Mouse (Mus musculus) erythroblast, embryonic 14.5 days (primary cell): Measurements from ENCODE around the gene Dcun1d2. TPM values are rescaled to one million over a fixed set of nuclear protein-coding genes. Genes with fewer than 3 reads are reported as not detected.

Experiments used
- H3K27me3 ChIP-seq: 2 replicates; pipeline ENCODE4 v1.6.1; 2012; ENCODE audit warnings: inconsistent platforms; ENCODE audit not compliant: control insufficient read depth
- H3K36me3 ChIP-seq: 2 replicates; pipeline ENCODE4 v1.6.1; 2012; ENCODE audit warnings: mild to moderate bottlenecking, inconsistent platforms; ENCODE audit not compliant: control insufficient read depth
- H3K4me1 ChIP-seq: 2 replicates; pipeline ENCODE4 v1.6.1; 2012; ENCODE audit warnings: inconsistent platforms; ENCODE audit not compliant: control insufficient read depth
- H3K4me3 ChIP-seq: replicated peaks from 2 replicates; pipeline ENCODE3; 2012; ENCODE audit warnings: moderate library complexity, mild to moderate bottlenecking, inconsistent platforms
- H3K9me3 ChIP-seq: 2 replicates; pipeline ENCODE4 v1.6.1; 2012; ENCODE audit warnings: low read length, inconsistent platforms, mixed read lengths; ENCODE audit not compliant: control insufficient read depth
- GATA1 ChIP-seq: IDR thresholded peaks from 2 replicates; pipeline ENCODE4 v1.6.1; 2012; ENCODE audit warnings: low read length, inconsistent platforms, mixed read lengths
- TAL1 ChIP-seq: IDR thresholded peaks from 3 replicates; pipeline ENCODE4 v1.6.1; 2012; ENCODE audit warnings: low read length, inconsistent platforms, mixed read lengths
- polyA plus RNA-seq: library from polyadenylated mRNA; stranded (reverse); fragments of >175 nt; gene quantifications from 2 replicates; pipeline ENCODE4 v1.2.3, GENCODE M21; 2012

Dcun1d2 gene
- polyA plus RNA-seq, 1 experiment, result 0.21 TPM

DNA sequence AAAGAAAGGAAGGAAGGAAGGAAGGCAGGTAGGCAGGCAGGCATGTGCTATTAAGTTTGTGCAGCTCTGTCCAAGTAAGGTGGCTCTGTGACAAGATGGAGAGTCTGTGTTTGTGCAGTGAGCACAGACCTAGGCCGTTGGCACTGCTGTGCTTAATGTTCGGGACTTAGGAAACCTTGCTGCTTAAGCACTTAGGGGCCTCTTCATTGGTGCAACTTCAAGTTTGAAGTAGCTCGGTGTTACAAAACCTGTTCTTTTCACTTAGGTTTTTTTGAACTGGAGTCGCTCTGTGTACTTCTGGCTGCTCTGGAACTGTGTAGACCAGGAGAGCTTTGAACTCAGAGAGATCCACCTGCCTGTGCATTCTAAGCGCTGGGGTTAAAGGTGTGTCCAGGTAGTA lies 15.1 kb downstream of the Dcun1d2 start:
- H3K9me3 ChIP-seq, result no peaks in the 10 kb centered on the region
- H3K4me1 ChIP-seq, result no peaks in the 10 kb centered on the region
- H3K4me3 ChIP-seq, result no peak overlapping the region
- TF ChIP-seq GATA1, result no peak
- no peak for TF ChIP-seq TAL1
- H3K36me3 ChIP-seq, result peaks cover 53% of the 10 kb centered on the region
- H3K27me3 ChIP-seq, result no peaks in the 10 kb centered on the region

DNA sequence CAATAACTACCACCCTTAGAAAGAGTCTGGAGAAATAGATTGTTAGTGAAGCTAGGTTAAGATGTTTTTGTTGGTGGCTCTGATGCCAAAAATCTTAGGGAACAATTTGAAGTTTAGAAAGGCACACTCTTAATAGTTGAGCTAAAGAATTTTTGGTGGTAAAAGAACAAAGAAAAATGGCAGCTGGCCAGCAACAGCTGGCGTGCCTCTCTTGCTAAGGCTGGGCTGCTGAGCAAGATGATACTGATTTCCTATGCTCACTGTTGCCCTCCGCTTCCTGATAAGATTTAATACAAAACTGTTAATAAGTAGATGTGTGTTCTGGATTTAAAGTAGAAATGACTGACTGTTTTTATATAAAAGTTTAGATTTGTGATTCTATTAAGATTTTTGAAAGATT lies 20.4 kb downstream of the Dcun1d2 start:
- peaks cover 45% of the 10 kb centered on the region for H3K36me3 ChIP-seq
- H3K4me3 ChIP-seq, result no peak overlapping the region
- H3K9me3 ChIP-seq, result no peaks in the 10 kb centered on the region
- TF ChIP-seq TAL1 (no peak), GATA1 (no peak)
- no peaks in the 10 kb centered on the region for H3K27me3 ChIP-seq
- H3K4me1 ChIP-seq, result peaks cover 4% of the 10 kb centered on the region

DNA sequence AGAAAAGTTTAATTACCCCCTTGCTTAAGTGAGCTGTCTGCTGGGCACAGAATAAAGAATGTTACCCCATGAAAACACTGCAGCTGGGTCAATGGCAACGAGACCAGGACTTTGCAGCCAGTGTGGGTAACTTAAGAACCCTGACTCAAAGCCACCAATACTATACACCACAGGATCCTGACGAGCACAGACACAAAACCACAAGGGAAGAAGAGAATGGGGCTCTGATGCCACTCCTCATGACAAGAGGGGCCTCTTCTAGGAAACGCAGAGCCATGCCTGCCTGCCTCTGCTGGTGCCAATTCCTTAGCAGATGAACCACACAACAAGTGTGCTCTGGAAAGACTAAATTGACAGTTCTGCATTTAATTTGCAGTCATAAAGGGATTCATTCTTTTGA lies 24.6 kb downstream of the Dcun1d2 start:
- Histone ChIP-seq H3K9me3 (no peaks in the 10 kb centered on the region), H3K4me3 (no peak overlapping the region), H3K36me3 (peaks cover 36% of the 10 kb centered on the region), H3K27me3 (no peaks in the 10 kb centered on the region), H3K4me1 (peaks cover 4% of the 10 kb centered on the region)
- TF ChIP-seq TAL1, result no peak
- no peak for TF ChIP-seq GATA1

DNA sequence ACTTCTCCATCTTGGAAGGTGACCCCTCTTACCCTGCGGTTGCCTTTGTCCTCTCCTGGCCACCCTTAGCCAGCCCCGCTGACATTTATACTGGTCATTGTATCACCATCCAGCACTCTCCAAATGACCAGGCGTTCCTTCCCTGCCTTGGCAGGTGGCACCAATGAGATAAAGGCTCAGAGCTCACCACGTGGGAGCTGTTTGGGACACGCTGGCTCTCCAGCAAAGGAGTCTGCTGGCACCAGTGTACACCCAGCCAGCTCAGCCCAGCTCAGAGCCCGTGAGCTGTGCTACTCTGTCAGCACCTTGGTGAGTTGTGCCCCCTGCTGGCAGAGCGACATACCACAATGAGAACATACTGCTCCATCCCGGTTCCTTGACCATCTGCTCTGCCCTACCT lies 33.9 kb downstream of the Dcun1d2 start, which contains the start of gene Adprhl1:
TSS of gene Adprhl1 (minus strand) at position 144 of the 400 bp plus-strand sequence.
- peaks cover 27% of the 10 kb centered on the region for H3K36me3 ChIP-seq
- H3K9me3 ChIP-seq, result no peaks in the 10 kb centered on the region

DNA sequence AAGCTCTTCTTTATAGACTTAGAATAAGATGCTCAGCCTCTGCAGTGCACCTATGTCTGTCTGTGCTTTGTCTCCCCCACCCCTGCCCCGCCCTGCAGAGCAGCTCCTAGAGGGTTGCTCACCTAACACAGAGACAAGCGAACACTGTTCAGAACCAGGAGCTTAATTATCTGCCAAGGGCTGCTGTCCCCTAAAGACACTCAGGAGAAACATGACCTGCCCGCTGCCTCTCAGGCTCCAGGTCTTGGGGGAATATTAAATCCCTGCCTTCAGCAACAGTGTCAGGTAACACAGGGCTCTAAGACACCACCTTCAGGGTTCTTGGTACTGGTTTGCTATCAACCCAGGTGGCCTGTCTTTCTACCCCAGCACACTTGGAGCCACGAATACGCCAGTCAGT lies 34.5 kb downstream of the Dcun1d2 start:
- no peak for TF ChIP-seq GATA1
- no peak for TF ChIP-seq TAL1
- H3K4me3 ChIP-seq, result no peak overlapping the region
- peaks cover 22% of the 10 kb centered on the region for H3K36me3 ChIP-seq
- H3K4me1 ChIP-seq, result peaks cover 5% of the 10 kb centered on the region
- no peaks in the 10 kb centered on the region for H3K27me3 ChIP-seq
- no peaks in the 10 kb centered on the region for H3K9me3 ChIP-seq

More for the DNA sequence above, 33.9 kb downstream of the Dcun1d2 start, which contains the start of gene Adprhl1:
- H3K4me1 ChIP-seq, result peaks cover 5% of the 10 kb centered on the region
- H3K4me3 ChIP-seq, result no peak within 1 kb of the TSS
- no peak for TF ChIP-seq TAL1
- TF ChIP-seq GATA1, result no peak
- H3K27me3 ChIP-seq, result no peaks in the 10 kb centered on the region

DNA sequence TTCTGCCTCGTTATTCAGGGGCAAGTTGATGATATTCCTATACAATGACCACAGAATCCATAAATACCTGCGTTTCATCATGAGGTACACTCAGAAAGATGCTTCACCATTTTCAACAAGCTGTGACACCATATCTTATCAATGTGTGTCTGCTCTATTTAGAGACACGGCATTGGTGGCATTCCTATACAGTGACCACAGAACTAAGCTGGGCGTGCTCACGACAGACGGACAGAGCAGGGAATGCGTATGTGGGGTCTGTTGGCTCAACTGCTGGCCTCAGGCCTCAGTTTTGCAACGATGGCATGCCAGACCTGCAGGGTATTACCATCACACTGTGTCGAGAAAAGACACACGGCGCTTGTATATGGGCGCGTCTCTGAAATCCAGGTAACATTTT lies 35.1 kb downstream of the Dcun1d2 start:
- TF ChIP-seq TAL1 (no peak), GATA1 (no peak)
- Histone ChIP-seq H3K9me3 (no peaks in the 10 kb centered on the region), H3K27me3 (no peaks in the 10 kb centered on the region), H3K4me1 (peaks cover 5% of the 10 kb centered on the region), H3K36me3 (peaks cover 17% of the 10 kb centered on the region), H3K4me3 (no peak overlapping the region)

DNA sequence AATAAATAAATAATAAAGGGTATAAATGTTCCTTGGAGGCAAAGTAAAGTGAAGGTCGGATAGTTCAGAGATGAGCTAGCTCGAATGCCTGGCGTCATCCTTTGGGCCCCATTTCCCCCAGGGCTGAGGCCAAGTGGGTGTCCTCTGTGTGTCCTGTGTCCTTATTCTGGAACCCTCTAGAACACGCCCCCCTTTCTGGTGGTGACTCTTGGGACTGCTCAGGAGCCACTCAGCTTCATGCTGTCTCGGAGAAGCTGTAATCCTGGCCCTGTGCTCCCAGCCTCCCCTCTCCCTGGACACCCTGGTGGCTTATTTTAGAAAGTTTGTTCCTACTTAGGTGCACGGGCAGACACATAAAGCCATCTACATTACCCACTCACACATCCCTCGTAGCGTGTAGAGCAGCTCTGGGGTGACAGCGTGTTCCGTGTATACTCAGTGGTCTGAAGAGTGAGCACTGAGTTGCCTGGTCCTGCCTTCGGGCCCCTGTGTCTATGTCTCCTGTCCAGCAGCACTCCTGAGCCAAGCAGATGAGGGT lies 43.5 kb downstream of the Dcun1d2 start:
- Histone ChIP-seq H3K27me3 (no peaks in the 10 kb centered on the region), H3K4me1 (no peaks in the 10 kb centered on the region), H3K36me3 (no peaks in the 10 kb centered on the region), H3K4me3 (no peak overlapping the region), H3K9me3 (no peaks in the 10 kb centered on the region)
- TF ChIP-seq TAL1, result no peak
- TF ChIP-seq GATA1, result no peak

DNA sequence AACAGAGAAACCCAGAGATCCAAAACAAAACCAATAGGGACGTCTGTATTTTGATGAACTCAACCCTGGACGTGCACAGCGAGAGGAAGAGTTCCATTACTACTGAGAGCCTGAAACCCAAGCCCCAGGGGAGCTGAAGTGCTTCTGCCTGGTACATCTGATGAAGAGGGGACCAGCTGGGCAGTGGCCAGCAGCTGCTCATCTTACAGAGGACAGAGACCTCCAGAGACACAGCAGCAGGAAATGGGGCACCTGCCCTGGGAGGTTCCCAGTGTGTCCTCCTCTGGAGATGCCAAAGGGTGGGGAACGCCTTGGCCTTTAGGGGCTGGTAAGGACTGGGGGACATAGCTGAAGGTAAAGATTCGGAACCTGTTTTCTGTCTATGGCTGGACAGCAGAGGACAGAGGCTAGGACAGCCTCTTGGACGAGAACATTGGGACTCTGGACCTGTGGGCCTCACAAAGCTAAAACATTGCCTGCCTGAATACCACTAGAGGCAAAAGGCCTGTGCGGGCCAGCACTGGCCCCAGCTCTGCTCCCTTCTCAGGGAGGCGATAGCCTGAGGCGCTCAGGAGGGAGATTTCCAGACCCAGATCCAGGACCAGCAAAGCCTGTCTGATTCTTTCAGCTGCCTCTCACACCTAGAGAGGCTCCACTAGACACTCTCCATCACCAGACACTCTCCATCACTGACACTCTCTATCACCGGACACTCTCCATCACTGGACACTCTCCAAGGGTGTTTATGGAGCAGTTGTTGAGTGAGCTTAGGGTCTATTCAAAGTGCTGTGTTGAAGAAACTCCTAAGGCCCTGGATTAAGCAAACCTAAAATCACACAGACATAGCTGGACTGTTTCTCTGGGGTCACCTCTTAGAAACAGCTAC lies 44.7 kb downstream of the Dcun1d2 start:
- Histone ChIP-seq H3K4me1 (no peaks in the 10 kb centered on the region), H3K36me3 (no peaks in the 10 kb centered on the region), H3K4me3 (no peak overlapping the region), H3K27me3 (no peaks in the 10 kb centered on the region), H3K9me3 (no peaks in the 10 kb centered on the region)
- TF ChIP-seq TAL1 (no peak), GATA1 (no peak)

DNA sequence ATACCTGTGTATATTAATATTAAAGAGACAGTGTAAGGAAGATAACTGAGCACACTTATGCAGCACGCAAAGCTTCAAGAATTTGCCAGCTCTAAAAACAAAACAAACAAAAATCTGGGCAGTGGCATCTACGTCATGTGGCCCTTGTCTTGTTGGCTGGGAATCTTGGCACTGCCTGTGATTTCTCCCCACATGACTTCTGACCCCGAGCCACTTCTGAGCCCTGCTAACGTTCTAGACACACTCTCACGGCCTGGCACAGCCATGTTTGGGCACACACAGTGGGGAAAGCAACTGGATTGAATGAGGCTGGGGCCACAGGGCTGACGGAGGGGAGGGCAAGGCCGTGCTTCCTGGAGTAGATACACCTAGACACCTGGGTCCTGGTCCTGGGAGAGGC lies 47.2 kb downstream of the Dcun1d2 start:
- TF ChIP-seq GATA1, result no peak
- TF ChIP-seq TAL1, result no peak
- Histone ChIP-seq H3K27me3 (peaks cover 4% of the 10 kb centered on the region), H3K4me3 (no peak overlapping the region), H3K36me3 (no peaks in the 10 kb centered on the region), H3K4me1 (no peaks in the 10 kb centered on the region), H3K9me3 (no peaks in the 10 kb centered on the region)

DNA sequence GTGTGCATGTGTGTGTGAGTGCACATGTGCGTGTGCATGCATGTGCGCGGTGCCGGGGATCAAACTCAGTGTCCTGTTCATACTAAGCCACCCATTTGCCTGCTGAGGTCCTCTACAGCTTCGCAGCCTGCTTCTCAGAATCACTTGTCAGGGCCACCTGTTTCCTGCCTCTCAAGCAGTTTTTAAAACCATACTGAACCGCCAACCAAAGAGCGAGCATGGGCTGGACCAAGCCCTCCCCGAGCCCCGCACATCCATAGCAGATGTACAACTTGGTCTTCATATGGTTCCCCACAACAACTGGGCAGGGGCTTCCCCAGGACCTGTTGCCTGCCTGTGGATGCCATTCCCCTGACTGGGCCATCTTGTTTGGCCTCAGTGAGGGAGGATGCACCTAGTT lies 47.9 kb downstream of the Dcun1d2 start:
- Histone ChIP-seq H3K27me3 (peaks cover 4% of the 10 kb centered on the region), H3K4me1 (no peaks in the 10 kb centered on the region), H3K9me3 (no peaks in the 10 kb centered on the region), H3K36me3 (no peaks in the 10 kb centered on the region), H3K4me3 (no peak overlapping the region)
- TF ChIP-seq GATA1 (no peak), TAL1 (no peak)
